Mouse (Mus musculus) lung, postnatal 0 days (tissue): ENCODE results near the gene Kyat3. TPM values are rescaled to one million over a fixed set of nuclear protein-coding genes. Genes with fewer than 3 reads are reported as not detected.
A peak's percentile ranks its signal among the peaks of the same experiment; 100 is the strongest.

Experiments used
- ATAC-seq: fragments of 200-750 bp; cut with Nextera tagmentation; 2 replicates; pipeline ENCODE4 v1.8.0; 2017; ENCODE audit warnings: moderate library complexity
- DNase-seq: peaks from one replicate; pipeline ENCODE4 v3.0.0-alpha.2; 2016; ENCODE audit warnings: low spot score
- H3K27ac ChIP-seq: fragments of 300-500 bp; sonication (generic); 2 replicates; pipeline ENCODE4 v1.5.1; 2014; ENCODE audit warnings: antibody characterized with exemption, mild to moderate bottlenecking, low read length, mixed read lengths
- H3K27me3 ChIP-seq: fragments of 300-500 bp; sonication (generic); replicated peaks from 2 replicates; pipeline ENCODE4 v1.6.1; 2014; ENCODE audit warnings: low read length, mixed read lengths; ENCODE audit not compliant: insufficient read depth
- H3K36me3 ChIP-seq: fragments of 300-500 bp; sonication (generic); 2 replicates; pipeline ENCODE4 v1.6.1; 2014; ENCODE audit warnings: low read length, mixed read lengths; ENCODE audit not compliant: insufficient read depth
- H3K4me1 ChIP-seq: fragments of 300-500 bp; sonication (generic); 2 replicates; pipeline ENCODE4 v1.6.1; 2014; ENCODE audit warnings: antibody characterized with exemption, low read depth, low read length, mixed read lengths; ENCODE audit not compliant: insufficient read depth
- H3K4me2 ChIP-seq: fragments of 300-500 bp; sonication (generic); replicated peaks from 2 replicates; pipeline ENCODE4 v1.6.1; 2014; ENCODE audit warnings: low read depth, mild to moderate bottlenecking, low read length, moderate library complexity, mixed read lengths
- H3K4me3 ChIP-seq: fragments of 300-500 bp; sonication (generic); 2 replicates; pipeline ENCODE4 v1.5.1; 2014; ENCODE audit warnings: low read depth, low read length
- H3K9ac ChIP-seq: fragments of 300-500 bp; sonication (generic); replicated peaks from 2 replicates; pipeline ENCODE4 v1.6.1; 2014; ENCODE audit warnings: low read depth, mild to moderate bottlenecking
- H3K9me3 ChIP-seq: fragments of 300-500 bp; sonication (generic); 2 replicates; pipeline ENCODE4 v1.6.1; 2016; ENCODE audit warnings: low read length, mixed read lengths
- CTCF ChIP-seq: IDR thresholded peaks from 2 replicates; pipeline ENCODE4 v1.5.1; 2016; ENCODE audit warnings: antibody characterized with exemption, mild to moderate bottlenecking
- EP300 ChIP-seq: IDR thresholded peaks from 2 replicates; pipeline ENCODE4 v1.6.1; 2016; ENCODE audit warnings: antibody characterized with exemption, mild to moderate bottlenecking, control low read depth
- WGBS: fragments of 180-500 bp; shearing (Covaris S2); extraction: QIAGEN DNeasy Blood & Tissue Kit; methylation state at CpG from one replicate; pipeline ENCODE4 v1.1.7; 2014; 5-methylcytosine and 5-hydroxymethylcytosine counted together
- polyA plus RNA-seq: library from polyadenylated mRNA; unstranded; fragments of >200 nt; fragmentation: Nextera tagmentation; extraction: Ambion mirVana; gene quantifications from 2 replicates; pipeline ENCODE4 v1.2.1, GENCODE M21; 2015

Gene Kyat3
- polyA plus RNA-seq, 1 experiment from 2014 or later = 4.6 TPM

DNA sequence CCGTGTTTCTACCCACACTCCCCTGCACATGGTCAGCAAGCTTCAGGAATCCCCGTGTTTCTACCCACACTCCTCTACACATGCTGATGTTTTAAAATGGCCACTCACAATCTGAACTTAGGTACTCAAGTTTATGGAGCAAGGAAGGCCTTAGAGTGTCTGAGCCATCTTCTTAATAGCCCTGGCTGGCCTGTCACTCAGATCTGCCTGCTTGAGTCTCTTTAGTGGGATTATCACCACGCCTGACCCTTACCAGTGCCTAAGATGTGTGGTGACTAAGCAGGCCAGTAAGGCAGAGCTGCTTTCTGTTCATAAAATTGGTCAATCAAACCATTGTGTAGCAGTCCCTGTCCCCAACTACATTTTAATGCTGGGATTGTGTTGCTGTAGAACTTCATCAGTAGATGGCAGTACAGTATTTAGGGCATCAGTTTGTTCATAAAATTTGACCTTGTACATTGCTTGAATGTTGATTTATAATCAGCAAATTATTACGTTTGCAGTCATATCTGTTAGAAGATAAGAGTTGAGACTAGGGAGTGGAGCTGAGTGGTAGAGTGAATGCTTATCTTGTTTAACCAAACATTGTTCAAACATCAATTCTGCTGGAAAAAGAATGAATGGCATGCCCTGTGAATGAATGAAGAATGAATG is 72.8 kb downstream of the Kyat3 start:
- H3K9me3 ChIP-seq = no peaks in the 10 kb centered on the region
- H3K4me1 ChIP-seq = no peaks in the 10 kb centered on the region
- H3K9ac ChIP-seq = no peak overlapping the region
- DNase-seq = peak; percentile 22
- WGBS = 44% methylated on average over 4 of the region's 4 CpGs
- peak; percentile 30; the same call in 1 of the 2 replicates for ATAC-seq
- no peak overlapping the region for H3K4me2 ChIP-seq
- no peaks in the 10 kb centered on the region for H3K36me3 ChIP-seq
- no peak overlapping the region for H3K27ac ChIP-seq
- H3K4me3 ChIP-seq = no peak overlapping the region
- no peaks in the 10 kb centered on the region for H3K27me3 ChIP-seq
- TF ChIP-seq EP300 (peak; percentile 48; the same call in 1 of the 2 replicates), CTCF (peak; percentile 55)

DNA sequence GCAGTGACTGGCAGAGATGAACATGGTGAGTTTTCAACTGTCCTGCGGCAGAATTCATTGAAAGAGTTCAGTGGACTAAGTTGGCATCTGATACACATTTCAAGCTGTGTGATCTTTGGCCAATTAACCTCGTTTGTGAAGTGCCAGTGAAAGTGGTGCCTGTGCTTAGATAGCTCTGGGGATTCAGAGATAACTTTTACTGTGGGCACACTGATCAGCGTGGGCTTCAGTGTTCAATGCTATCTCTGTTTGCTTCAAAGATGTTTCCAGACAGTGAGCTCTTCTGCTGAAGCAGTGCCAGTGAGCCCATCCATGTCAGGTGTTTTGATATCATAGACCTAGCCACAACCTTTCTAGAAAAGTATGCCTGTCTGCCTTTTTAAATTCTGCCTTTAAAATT is 76.4 kb downstream of the Kyat3 start:
- DNase-seq (no peak), ATAC-seq (no peak)
- Histone ChIP-seq H3K27ac (no peak overlapping the region), H3K9ac (no peak overlapping the region), H3K9me3 (no peaks in the 10 kb centered on the region), H3K4me1 (no peaks in the 10 kb centered on the region), H3K36me3 (peaks cover 22% of the 10 kb centered on the region), H3K27me3 (no peaks in the 10 kb centered on the region), H3K4me3 (no peak overlapping the region), H3K4me2 (no peak overlapping the region)
- WGBS = 70% methylated on average over 3 of the region's 3 CpGs
- TF ChIP-seq EP300 (no peak), CTCF (no peak)

DNA sequence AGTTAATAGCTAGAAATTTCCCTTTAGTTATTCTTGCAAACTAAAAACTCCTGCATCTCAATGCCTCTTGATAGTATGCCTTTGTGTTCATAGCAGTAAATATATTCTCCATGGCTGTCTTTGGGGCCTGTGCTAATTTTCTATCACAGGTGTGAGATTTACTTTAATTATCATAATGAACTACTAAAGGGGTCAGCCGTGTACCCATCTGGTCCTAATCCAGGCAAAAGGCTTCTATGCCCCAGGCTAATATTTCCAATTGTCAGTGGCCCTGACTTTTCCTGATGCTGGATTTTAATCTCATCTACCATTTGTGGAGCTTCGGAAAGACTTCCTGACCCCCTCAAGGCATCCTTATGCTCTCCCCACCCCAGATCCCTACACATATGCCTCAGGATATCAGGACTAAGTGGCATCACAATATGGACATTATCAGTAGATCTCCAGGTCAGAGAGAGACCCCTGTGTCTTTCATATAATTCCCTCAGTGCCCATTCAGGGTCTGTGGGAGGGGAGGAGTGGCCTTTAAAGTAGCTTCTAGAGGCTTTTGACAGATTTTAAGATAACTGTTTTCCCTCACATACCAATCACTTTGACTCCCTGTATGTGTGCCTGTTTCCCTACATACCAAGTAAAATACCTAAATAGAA is 85.7 kb downstream of the Kyat3 start:
- Histone ChIP-seq H3K27me3 (no peaks in the 10 kb centered on the region), H3K4me2 (no peak overlapping the region), H3K9me3 (no peaks in the 10 kb centered on the region), H3K27ac (no peak overlapping the region), H3K4me1 (no peaks in the 10 kb centered on the region), H3K36me3 (peaks cover 10% of the 10 kb centered on the region; the same call in 1 of the 2 replicates), H3K4me3 (no peak overlapping the region), H3K9ac (no peak overlapping the region)
- DNase-seq (no peak), ATAC-seq (no peak)
- TF ChIP-seq EP300 (no peak), CTCF (no peak)
- WGBS = 82% methylated on average over 2 of the region's 2 CpGs

DNA sequence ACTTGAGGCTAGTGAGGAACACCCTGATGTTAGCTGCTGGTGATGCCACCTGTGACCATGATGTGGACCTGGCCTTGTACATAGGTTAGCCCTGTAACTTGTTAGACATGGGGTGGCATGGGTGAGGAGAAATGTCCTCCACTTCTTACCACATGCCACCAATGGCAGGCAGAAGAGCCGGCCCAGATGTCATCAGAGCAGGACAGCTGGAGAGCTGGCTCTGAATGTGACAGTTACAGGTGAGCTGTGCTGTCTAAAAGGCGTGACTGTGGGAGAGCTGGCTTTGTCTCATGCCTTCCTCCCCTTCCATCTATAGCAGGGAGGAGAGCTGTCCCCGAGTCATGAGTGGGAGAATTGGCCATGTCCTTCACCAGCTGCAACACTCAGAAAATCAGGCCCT is 94.7 kb downstream of the Kyat3 start:
- Histone ChIP-seq H3K27ac (no peak overlapping the region), H3K36me3 (peaks cover 30% of the 10 kb centered on the region; the same call in 1 of the 2 replicates)
- 100% methylated on average over 3 of the region's 3 CpGs for WGBS

More for the DNA sequence above, 94.7 kb downstream of the Kyat3 start:
- H3K9ac ChIP-seq = no peak overlapping the region
- no peaks in the 10 kb centered on the region for H3K4me1 ChIP-seq
- TF ChIP-seq EP300 (no peak), CTCF (no peak)
- no peaks in the 10 kb centered on the region for H3K27me3 ChIP-seq
- ATAC-seq (no peak), DNase-seq (no peak)
- no peaks in the 10 kb centered on the region for H3K9me3 ChIP-seq
- H3K4me3 ChIP-seq = no peak overlapping the region
- no peak overlapping the region for H3K4me2 ChIP-seq

Other genes with a start within 250 kb of the Kyat3 start
- gene Gbp5, start 207.1 kb upstream of the Kyat3 start, polyA plus RNA-seq = 0.27 and 0.44 TPM in 2 replicates
- gene Gbp7, start 170.7 kb upstream of the Kyat3 start, polyA plus RNA-seq = 12.6 and 15.6 TPM in 2 replicates
- 7.5 and 7.8 TPM in 2 replicates for gene Gbp3, start 141.0 kb upstream of the Kyat3 start, polyA plus RNA-seq
- gene Gbp2b, start 106.2 kb upstream of the Kyat3 start, polyA plus RNA-seq = 0.05 TPM in 2 replicates
- gene Gbp2, start 80.4 kb upstream of the Kyat3 start, polyA plus RNA-seq = 8.3 and 9.5 TPM in 2 replicates
- gene Gtf2b, start 64.0 kb downstream of the Kyat3 start, polyA plus RNA-seq = 79.6 and 80.0 TPM in 2 replicates
- gene Pkn2, start 181.0 kb downstream of the Kyat3 start, polyA plus RNA-seq = 56.6 and 57.5 TPM in 2 replicates